Mouse (Mus musculus): ENCODE results near the gene Olig3.

GRCm38 (mm10) chr10:19361539-19362293, 5.4 kb downstream of the Olig3 start:
- TF ChIP-seq ZC3H11A (IDR thresholded peaks at IDR 0.05; ENCODE audit: borderline replicate concordance, low read depth, low read length) (no peak), HCFC1 (IDR thresholded peaks at IDR 0.05; ENCODE audit: borderline replicate concordance, insufficient read depth, low read length) (no peak), ZNF384 (IDR thresholded peaks at IDR 0.05; ENCODE audit: low read depth, low read length) (no peak), CHD2 (IDR thresholded peaks at IDR 0.05; ENCODE audit: low read depth, low read length) (0 out of 2 replicates have a peak, but pooled peaks have one; percentile 65)
